Mouse (Mus musculus) liver, embryonic 11.5 days (tissue): ENCODE results near the gene Aplp1. TPM values are rescaled to one million over a fixed set of nuclear protein-coding genes. Genes with fewer than 3 reads are reported as not detected.

Experiments used
- ATAC-seq: fragments of 200-750 bp; cut with Nextera tagmentation; replicated peaks from 2 replicates; pipeline ENCODE4 v1.8.0; 2017; ENCODE audit warnings: moderate number of reproducible peaks, mild to moderate bottlenecking, moderate TSS enrichment, moderate library complexity; ENCODE audit not compliant: low FRiP score
- DNase-seq: peaks from one replicate; pipeline ENCODE4 v3.0.0-alpha.2; 2017; ENCODE audit warnings: low spot score
- H3K27ac ChIP-seq: fragments of 300-500 bp; sonication (generic); 2 replicates; pipeline ENCODE4 v1.5.1; 2014; ENCODE audit warnings: mild to moderate bottlenecking, low read depth, low read length, control low read depth
- H3K27me3 ChIP-seq: fragments of 300-500 bp; sonication (generic); replicated peaks from 2 replicates; pipeline ENCODE4 v1.6.1; 2014; ENCODE audit warnings: low read length, mixed read lengths; ENCODE audit not compliant: control insufficient read depth, insufficient read depth
- H3K36me3 ChIP-seq: fragments of 300-500 bp; sonication (generic); 2 replicates; pipeline ENCODE4 v1.6.1; 2014; ENCODE audit warnings: mild to moderate bottlenecking, low read length, moderate library complexity, mixed read lengths; ENCODE audit not compliant: control insufficient read depth, insufficient read depth
- H3K4me1 ChIP-seq: fragments of 300-500 bp; sonication (generic); replicated peaks from 2 replicates; pipeline ENCODE4 v1.6.1; 2014; ENCODE audit warnings: low read length, mixed read lengths; ENCODE audit not compliant: control insufficient read depth, insufficient read depth
- H3K4me2 ChIP-seq: fragments of 300-500 bp; sonication (generic); 2 replicates; pipeline ENCODE4 v1.6.1; 2014; ENCODE audit warnings: mild to moderate bottlenecking, control low read depth, moderate library complexity
- H3K4me3 ChIP-seq: fragments of 300-500 bp; sonication (generic); 2 replicates; pipeline ENCODE4 v1.5.1; 2014; ENCODE audit warnings: low read depth, low read length, control low read depth
- H3K9ac ChIP-seq: fragments of 300-500 bp; sonication (generic); 2 replicates; pipeline ENCODE4 v1.6.1; 2014; ENCODE audit warnings: low read depth, low read length, control low read depth
- H3K9me3 ChIP-seq: fragments of 300-500 bp; sonication (generic); 2 replicates; pipeline ENCODE4 v1.6.1; 2016; ENCODE audit warnings: low read length, inconsistent platforms, mixed read lengths; ENCODE audit not compliant: control insufficient read depth
- WGBS: fragments of 180-500 bp; shearing (Covaris S2); extraction: QIAGEN DNeasy Blood & Tissue Kit; methylation state at CpG from one replicate; pipeline ENCODE4 v1.1.7; 2014; 5-methylcytosine and 5-hydroxymethylcytosine counted together
- polyA plus RNA-seq: library from polyadenylated mRNA; unstranded; fragments of >200 nt; fragmentation: Nextera tagmentation; extraction: Ambion mirVana; gene quantifications from 2 replicates; pipeline ENCODE4 v1.2.1, GENCODE M21; 2014

Aplp1 gene
- polyA plus RNA-seq, 1 experiment from 2014 or later: 18.4 TPM

GRCm38 (mm10) chr7:30421890-30422435 is 23.4 kb downstream of the Aplp1 start:
- peak; percentile 79 for DNase-seq
- H3K36me3 ChIP-seq: peaks cover 8% of the 10 kb centered on the region; the same call in 1 of the 2 replicates
- no peaks in the 10 kb centered on the region for H3K27me3 ChIP-seq
- ATAC-seq: peak; percentile 65
- peak overlapping the region; percentile 74 for H3K4me2 ChIP-seq
- no peaks in the 10 kb centered on the region for H3K9me3 ChIP-seq
- no peak overlapping the region for H3K27ac ChIP-seq
- H3K4me3 ChIP-seq: peak overlapping the region; percentile 48
- WGBS: under 1% methylated on average over 45 of the region's 45 CpGs
- H3K9ac ChIP-seq: peak overlapping the region; percentile 50
- 0 out of 2 replicates have a peak, but pooled peaks cover 5% of the 10 kb centered on the region for H3K4me1 ChIP-seq

DNA sequence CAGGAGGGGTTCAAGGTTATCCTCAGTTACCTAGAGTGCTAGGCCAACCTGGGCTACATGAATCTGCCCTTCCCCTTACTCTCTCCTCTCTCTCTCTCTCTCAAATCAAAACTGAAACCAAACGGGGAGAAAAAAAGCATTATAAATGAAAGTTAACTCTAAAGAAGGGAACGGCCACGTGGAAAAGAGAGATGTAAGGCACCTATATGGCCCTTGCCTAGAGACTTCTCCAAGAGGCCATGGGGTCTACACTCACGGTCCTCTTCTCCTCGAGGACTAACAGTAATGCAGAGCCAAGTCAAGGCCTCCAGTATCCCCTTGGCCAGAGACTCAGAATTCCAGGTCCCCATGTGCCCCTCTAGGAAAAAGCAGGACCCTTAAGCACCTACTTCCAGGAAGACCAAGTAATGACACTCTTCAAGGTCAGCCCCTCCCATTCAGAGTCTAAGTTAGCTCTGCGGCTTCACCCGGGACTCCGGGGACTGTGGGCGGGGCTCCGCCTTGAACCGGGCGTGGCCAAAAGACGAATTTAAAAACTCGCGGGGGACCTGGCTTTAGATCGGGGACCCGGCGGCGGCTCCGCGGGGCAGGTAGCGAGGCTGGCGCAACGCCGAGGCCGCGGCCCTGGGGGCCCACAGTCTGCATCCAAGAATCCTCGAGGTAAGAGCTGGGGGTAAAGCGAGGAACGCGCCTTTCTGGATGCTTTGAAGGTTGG is 24.0 kb downstream of the Aplp1 start, which contains the start of gene Nfkbid:
Nfkbid (plus strand) TSS at position 558 of the 715 bp plus-strand sequence.
- ATAC-seq (peak; percentile 53), DNase-seq (peak; percentile 70)
- H3K36me3 ChIP-seq: peaks cover 7% of the 10 kb centered on the region; the same call in 1 of the 2 replicates
- H3K4me3 ChIP-seq: peak within 1 kb of the TSS; percentile 48
- no peaks in the 10 kb centered on the region for H3K27me3 ChIP-seq
- 8% methylated on average over 31 of the region's 31 CpGs for WGBS
- no peak within 1 kb of the TSS for H3K27ac ChIP-seq
- H3K4me1 ChIP-seq: 0 out of 2 replicates have a peak, but pooled peaks cover 5% of the 10 kb centered on the region
- no peaks in the 10 kb centered on the region for H3K9me3 ChIP-seq
- H3K4me2 ChIP-seq: peak within 1 kb of the TSS; percentile 74
- H3K9ac ChIP-seq: peak within 1 kb of the TSS; percentile 50

DNA sequence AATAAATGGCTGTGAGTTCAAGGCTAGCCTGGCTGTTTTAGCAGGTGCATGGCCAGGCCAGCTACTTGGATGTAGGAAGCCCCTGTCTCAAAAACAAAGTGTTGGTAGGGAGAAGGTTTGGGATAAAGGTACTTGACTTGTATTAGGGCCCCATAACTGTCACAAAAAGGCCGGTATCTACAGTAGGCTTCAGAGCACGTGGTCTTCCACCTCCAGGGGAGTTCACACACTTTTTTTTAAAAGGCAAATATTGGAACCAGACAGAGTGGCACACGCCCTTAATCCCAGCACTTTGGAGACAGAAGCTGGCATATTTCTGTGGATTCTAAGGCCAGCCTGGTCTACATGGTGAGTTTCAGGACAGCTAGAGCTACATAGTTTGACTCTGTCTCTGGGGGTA is 24.7 kb downstream of the Aplp1 start:
- DNase-seq (no peak), ATAC-seq (no peak)
- H3K4me2 ChIP-seq: peak overlapping the region; percentile 74
- no peaks in the 10 kb centered on the region for H3K27me3 ChIP-seq
- peaks cover 2% of the 10 kb centered on the region; the same call in 1 of the 2 replicates for H3K36me3 ChIP-seq
- H3K27ac ChIP-seq: no peak overlapping the region
- no peak overlapping the region for H3K4me3 ChIP-seq
- 0 out of 2 replicates have a peak, but pooled peaks cover 5% of the 10 kb centered on the region for H3K4me1 ChIP-seq
- 69% methylated on average over 3 of the region's 3 CpGs for WGBS
- H3K9ac ChIP-seq: no peak overlapping the region
- H3K9me3 ChIP-seq: no peaks in the 10 kb centered on the region

GRCm38 (mm10) chr7:30419561-30420499 is 25.5 kb downstream of the Aplp1 start, which contains the start of gene Hcst:
Hcst (minus strand) TSS chr7:30419854.
- ATAC-seq: 0 out of 2 replicates have a peak, but pooled peaks have one; percentile 21
- peak within 1 kb of the TSS; percentile 74 for H3K4me2 ChIP-seq

GRCm38 (mm10) chr7:30417856-30418255 is 27.5 kb downstream of the Aplp1 start:
- H3K9me3 ChIP-seq: no peaks in the 10 kb centered on the region
- H3K4me2 ChIP-seq: peak overlapping the region; percentile 28
- H3K27me3 ChIP-seq: no peaks in the 10 kb centered on the region
- ATAC-seq: no peak
- H3K4me3 ChIP-seq: no peak overlapping the region
- H3K9ac ChIP-seq: no peak overlapping the region
- no peak overlapping the region for H3K27ac ChIP-seq
- 57% methylated on average over 9 of the region's 9 CpGs for WGBS
- no peak for DNase-seq
- no peaks in the 10 kb centered on the region for H3K36me3 ChIP-seq
- 0 out of 2 replicates have a peak, but pooled peaks cover 2% of the 10 kb centered on the region for H3K4me1 ChIP-seq

More at GRCm38 (mm10) chr7:30419561-30420499, 25.5 kb downstream of the Aplp1 start, which contains the start of gene Hcst:
- 0 out of 2 replicates have a peak, but pooled peaks cover 5% of the 10 kb centered on the region for H3K4me1 ChIP-seq
- peak within 1 kb of the TSS; percentile 5; the same call in 1 of the 2 replicates for H3K4me3 ChIP-seq
- no peaks in the 10 kb centered on the region for H3K36me3 ChIP-seq
- H3K27ac ChIP-seq: peak within 1 kb of the TSS; percentile 39; the same call in 1 of the 2 replicates
- H3K9ac ChIP-seq: no peak within 1 kb of the TSS
- DNase-seq: no peak
- H3K9me3 ChIP-seq: no peaks in the 10 kb centered on the region
- no peaks in the 10 kb centered on the region for H3K27me3 ChIP-seq
- WGBS: 30% methylated on average over 10 of the region's 10 CpGs

GRCm38 (mm10) chr7:30413596-30413995 is 31.7 kb downstream of the Aplp1 start, which contains the start of gene Tyrobp:
Tyrobp (plus strand) TSS chr7:30413760.
- H3K9me3 ChIP-seq: no peaks in the 10 kb centered on the region
- no peaks in the 10 kb centered on the region for H3K36me3 ChIP-seq
- H3K27me3 ChIP-seq: no peaks in the 10 kb centered on the region
- no peaks in the 10 kb centered on the region for H3K4me1 ChIP-seq
- ATAC-seq (no peak), DNase-seq (no peak)
- no peak within 1 kb of the TSS for H3K4me2 ChIP-seq
- peak within 1 kb of the TSS; percentile 27 for H3K4me3 ChIP-seq
- WGBS: 34% methylated on average over 5 of the region's 5 CpGs
- H3K9ac ChIP-seq: no peak within 1 kb of the TSS
- no peak within 1 kb of the TSS for H3K27ac ChIP-seq

DNA sequence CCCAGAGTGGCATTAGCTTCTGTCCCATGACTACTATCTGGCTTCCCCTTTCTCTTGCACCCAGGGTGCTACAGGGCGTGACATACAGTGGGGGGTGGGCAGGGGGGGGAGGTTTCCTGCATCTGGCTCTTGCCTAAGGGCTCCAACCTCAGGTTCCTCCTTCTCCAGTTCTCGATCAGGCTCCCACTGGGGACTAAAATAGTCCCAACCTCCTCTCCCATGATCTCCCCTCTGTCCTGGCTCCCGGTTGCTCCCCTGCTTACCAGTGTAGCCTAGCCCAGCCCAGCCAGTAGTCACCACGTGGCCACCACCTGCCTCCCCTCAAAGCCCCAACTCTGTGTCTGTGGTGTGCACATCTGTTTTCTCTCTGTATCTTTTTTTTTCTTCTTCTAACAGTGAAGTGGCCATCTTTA is 32.6 kb downstream of the Aplp1 start:
- ATAC-seq (no peak), DNase-seq (no peak)
- H3K4me2 ChIP-seq: no peak overlapping the region
- H3K27me3 ChIP-seq: no peaks in the 10 kb centered on the region
- H3K9ac ChIP-seq: no peak overlapping the region
- no peaks in the 10 kb centered on the region for H3K4me1 ChIP-seq
- WGBS: 25% methylated on average over 4 of the region's 4 CpGs
- H3K27ac ChIP-seq: no peak overlapping the region
- no peak overlapping the region for H3K4me3 ChIP-seq
- H3K36me3 ChIP-seq: no peaks in the 10 kb centered on the region
- H3K9me3 ChIP-seq: no peaks in the 10 kb centered on the region

GRCm38 (mm10) chr7:30411023-30411422 is 34.3 kb downstream of the Aplp1 start:
- Histone ChIP-seq H3K4me2 (no peak overlapping the region), H3K4me1 (no peaks in the 10 kb centered on the region), H3K36me3 (no peaks in the 10 kb centered on the region), H3K9ac (no peak overlapping the region), H3K27ac (no peak overlapping the region), H3K4me3 (no peak overlapping the region), H3K9me3 (no peaks in the 10 kb centered on the region), H3K27me3 (no peaks in the 10 kb centered on the region)
- no peak for DNase-seq
- ATAC-seq: no peak
- 49% methylated on average over 3 of the region's 3 CpGs for WGBS
